Mouse (Mus musculus) kidney, embryonic 16.5 days (tissue): ENCODE measurements at regions not wholly inside any gene's neighbourhood (a gene's known extent, or its start where the extent isn't known, plus 50 kb on each side); places are given as distances from the start of the nearest gene placed in this dataset.

Experiments
- ATAC-seq: fragments of 200-750 bp; cut with Nextera tagmentation; 2 replicates; pipeline ENCODE4 v1.8.0; 2017; ENCODE audit warnings: moderate TSS enrichment; ENCODE audit not compliant: low FRiP score, low TSS enrichment
- H3K27ac ChIP-seq: fragments of 300-500 bp; sonication (generic); 2 replicates; pipeline ENCODE4 v1.5.1; 2014; ENCODE audit warnings: low read length
- H3K27me3 ChIP-seq: fragments of 300-500 bp; sonication (generic); 2 replicates; pipeline ENCODE4 v1.6.1; 2014; ENCODE audit warnings: low read length, control low read depth, mixed read lengths; ENCODE audit not compliant: insufficient read depth
- H3K36me3 ChIP-seq: fragments of 300-500 bp; sonication (generic); 2 replicates; pipeline ENCODE4 v1.6.1; 2014; ENCODE audit warnings: low read length, control low read depth, mixed read lengths; ENCODE audit not compliant: insufficient read depth
- H3K4me1 ChIP-seq: fragments of 300-500 bp; sonication (generic); 2 replicates; pipeline ENCODE4 v1.6.1; 2014; ENCODE audit warnings: low read length, control low read depth, mixed read lengths; ENCODE audit not compliant: insufficient read depth
- H3K4me2 ChIP-seq: fragments of 300-500 bp; sonication (generic); replicated peaks from 2 replicates; pipeline ENCODE4 v1.6.1; 2014; ENCODE audit warnings: low read depth, low read length
- H3K4me3 ChIP-seq: fragments of 300-500 bp; sonication (generic); 2 replicates; pipeline ENCODE4 v1.5.1; 2014; ENCODE audit warnings: mild to moderate bottlenecking, low read length
- H3K9ac ChIP-seq: fragments of 300-500 bp; sonication (generic); replicated peaks from 2 replicates; pipeline ENCODE4 v1.6.1; 2014; ENCODE audit warnings: low read length
- H3K9me3 ChIP-seq: fragments of 300-500 bp; sonication (generic); 2 replicates; pipeline ENCODE4 v1.6.1; 2016; ENCODE audit warnings: low read length, control low read depth
- WGBS: fragments of 180-500 bp; shearing (Covaris S2); extraction: QIAGEN DNeasy Blood & Tissue Kit; methylation state at CpG from one replicate; pipeline ENCODE4 v1.1.7; 2014; 5-methylcytosine and 5-hydroxymethylcytosine counted together

- Histone ChIP-seq H3K9me3 (no peaks in the 10 kb centered on the region), H3K4me3 (no peak overlapping the region), H3K9ac (no peak overlapping the region), H3K36me3 (no peaks in the 10 kb centered on the region), H3K4me1 (peaks cover 6% of the 10 kb centered on the region), H3K4me2 (peak overlapping the region; percentile 33), H3K27me3 (no peaks in the 10 kb centered on the region), H3K27ac (no peak overlapping the region)
- WGBS: 9% methylated on average over 13 of the region's 13 CpGs
- ATAC-seq: peak; percentile 55
Observed at GRCm38 (mm10) chr1:189972790-189973406, 50.7 kb upstream of the Smyd2 start.
